Mouse (Mus musculus) testis, postnatal 14 days (tissue): ENCODE data around the gene Lpar3.
"Not testable (repeated sequence)": the region's sequence is repeated elsewhere in the genome, so short reads cannot be mapped to it uniquely, and the experiment has no call there.

Experiments used
- DNase-seq: peaks from one replicate; pipeline ENCODE4 v3.0.0; 2021; ENCODE audit warnings: low spot score

Gene Lpar3

GRCm38 (mm10) chr3:146209759-146210158 lies 11.0 kb upstream of the Lpar3 start:
- not testable (repeated sequence) for DNase-seq

- no peak for DNase-seq
Observed at GRCm38 (mm10) chr3:146211141-146211747, 9.5 kb upstream of the Lpar3 start.

GRCm38 (mm10) chr3:146211964-146212363 lies 8.8 kb upstream of the Lpar3 start:
- DNase-seq = no peak

GRCm38 (mm10) chr3:146213336-146213735 lies 7.4 kb upstream of the Lpar3 start:
- DNase-seq = no peak

DNA sequence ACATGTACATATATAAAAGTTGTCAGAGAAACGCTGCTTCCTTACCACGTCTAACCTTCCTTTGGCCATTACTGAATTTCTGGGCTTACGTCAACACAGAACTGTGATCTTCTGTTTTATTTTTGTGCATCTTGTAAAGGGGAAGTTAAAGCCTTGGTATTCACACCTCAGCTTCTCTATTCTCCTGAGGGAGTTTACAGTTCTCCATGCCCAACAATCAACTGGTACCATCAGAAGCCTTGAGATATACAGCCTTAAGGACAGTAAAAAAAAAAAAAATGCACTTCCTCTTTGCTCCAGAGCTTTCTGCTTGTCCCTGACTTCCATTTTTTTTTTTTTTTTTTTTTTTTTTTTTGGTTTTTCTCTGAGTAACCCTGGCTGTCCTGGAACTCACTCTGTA lies 4.2 kb upstream of the Lpar3 start:
- DNase-seq = no peak

DNA sequence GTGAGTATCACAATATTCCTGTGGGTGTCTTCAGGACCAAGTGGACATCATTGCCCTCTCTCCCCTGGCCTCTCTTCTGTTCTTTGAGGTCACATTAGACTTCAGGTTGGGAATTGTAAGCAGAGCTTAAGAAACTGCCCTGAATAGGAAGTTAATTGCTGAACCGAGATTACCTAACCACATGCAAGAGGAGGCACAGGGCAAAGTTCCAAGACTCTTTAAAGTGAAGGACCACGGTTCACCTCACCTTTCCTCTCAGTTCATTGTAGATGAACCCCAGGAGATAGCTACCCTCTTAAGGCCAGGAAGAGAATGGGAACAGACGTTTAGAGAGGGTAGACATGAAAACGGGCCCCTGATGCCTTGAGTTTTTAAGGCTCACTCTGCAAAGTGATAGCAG lies 3.5 kb downstream of the Lpar3 start:
- no peak for DNase-seq

- DNase-seq = no peak
Observed at GRCm38 (mm10) chr3:146225061-146225761, 4.4 kb downstream of the Lpar3 start.

- DNase-seq = no peak
Observed at GRCm38 (mm10) chr3:146227427-146227826, 6.7 kb downstream of the Lpar3 start.

DNA sequence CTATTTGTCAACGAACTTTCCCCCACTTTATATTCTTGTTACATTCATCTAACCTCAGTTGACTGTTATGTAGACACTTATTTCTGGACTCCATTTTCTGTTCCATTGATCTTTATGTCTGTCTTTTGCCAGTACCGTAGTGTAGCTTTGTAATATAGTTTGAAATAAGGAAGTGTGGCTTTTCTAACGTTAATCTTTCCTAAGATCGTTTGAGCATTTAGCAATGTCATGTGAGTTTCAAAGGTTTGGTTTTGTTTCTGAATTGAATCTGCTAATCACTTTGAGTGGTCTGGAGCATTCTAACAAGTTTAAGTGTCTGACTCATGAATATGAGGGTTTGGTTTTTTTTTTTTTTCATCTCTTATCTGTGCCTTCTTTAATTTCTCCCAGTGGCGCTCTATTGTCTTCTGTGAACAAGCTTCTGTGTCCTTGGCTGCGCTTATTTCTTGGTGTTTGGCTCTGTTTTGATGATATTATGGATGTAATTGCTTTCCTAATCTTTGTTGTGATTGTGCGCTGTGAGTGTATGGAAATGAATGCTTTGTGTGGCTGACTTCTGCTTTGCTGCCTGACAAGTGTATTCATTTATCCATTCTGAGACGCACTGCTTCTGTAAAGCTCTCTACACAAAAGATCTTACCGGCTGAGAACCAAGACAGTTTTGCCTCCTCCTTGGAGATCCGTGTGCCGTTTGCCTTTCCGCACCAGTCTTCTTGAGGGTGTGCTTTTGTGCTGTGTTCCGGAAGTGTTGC lies 8.0 kb downstream of the Lpar3 start:
- no peak for DNase-seq

- DNase-seq = peak; percentile 48
Observed at GRCm38 (mm10) chr3:146232708-146233107, 11.9 kb downstream of the Lpar3 start.

DNA sequence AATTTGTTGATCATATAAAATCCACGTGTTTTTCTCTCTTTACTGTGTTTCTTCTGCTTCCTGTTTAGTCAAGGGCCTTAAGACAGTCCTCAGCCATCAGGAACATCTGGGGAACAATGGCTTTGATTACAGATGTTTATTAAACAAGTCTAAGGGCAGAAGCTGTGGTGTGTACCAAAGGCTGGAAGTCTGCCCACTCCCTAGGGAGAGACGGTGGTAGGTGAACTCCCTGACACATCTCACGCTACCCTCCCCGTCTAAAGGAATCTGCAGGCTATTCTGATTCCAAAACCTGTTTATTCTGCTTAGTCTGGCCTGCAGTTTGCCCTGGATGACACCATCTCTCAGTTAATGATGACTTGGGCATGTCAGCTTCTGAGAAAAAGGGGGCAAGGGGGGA lies 13.0 kb downstream of the Lpar3 start:
- DNase-seq = no peak

DNA sequence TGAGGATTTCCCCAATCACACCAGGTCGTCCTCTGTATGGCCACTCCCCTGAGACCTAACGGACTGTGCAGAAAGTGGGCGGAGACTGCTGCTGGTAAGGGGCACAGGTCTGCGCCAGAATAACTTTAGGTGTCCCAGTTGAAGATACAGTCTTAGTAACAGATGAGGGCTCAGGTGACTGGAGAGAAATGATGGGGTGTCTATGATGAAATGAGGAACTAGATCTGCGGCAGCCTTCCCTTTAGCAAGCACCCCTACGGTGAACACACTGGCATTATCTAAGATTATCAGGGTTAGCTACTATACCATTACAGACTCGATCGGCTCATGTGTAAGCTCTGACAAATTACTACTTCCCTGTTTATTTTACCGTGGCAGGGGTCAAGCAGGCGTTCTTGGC lies 13.8 kb downstream of the Lpar3 start:
- DNase-seq = no peak

DNA sequence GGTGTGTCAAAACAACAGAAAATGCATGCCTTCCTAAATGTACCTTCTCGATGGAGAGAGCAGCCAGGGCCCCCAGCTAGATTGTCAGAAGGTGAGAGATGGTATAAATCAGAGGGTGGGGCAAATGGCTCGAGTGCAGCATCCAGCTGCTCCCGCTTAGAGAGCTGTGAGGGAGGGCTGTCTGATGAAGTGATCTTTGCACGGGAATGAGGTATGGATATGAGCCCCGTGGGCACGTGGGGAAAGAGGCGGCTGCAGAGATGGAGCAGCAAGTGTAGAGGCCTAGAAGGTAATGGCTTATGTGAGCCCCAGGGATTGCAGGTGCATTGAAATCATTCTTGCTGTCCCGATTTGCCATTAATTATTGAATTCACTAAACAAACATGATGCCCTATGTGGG lies 15.5 kb downstream of the Lpar3 start:
- no peak for DNase-seq

- DNase-seq = no peak
Observed at GRCm38 (mm10) chr3:146237676-146238075, 16.9 kb downstream of the Lpar3 start.

DNA sequence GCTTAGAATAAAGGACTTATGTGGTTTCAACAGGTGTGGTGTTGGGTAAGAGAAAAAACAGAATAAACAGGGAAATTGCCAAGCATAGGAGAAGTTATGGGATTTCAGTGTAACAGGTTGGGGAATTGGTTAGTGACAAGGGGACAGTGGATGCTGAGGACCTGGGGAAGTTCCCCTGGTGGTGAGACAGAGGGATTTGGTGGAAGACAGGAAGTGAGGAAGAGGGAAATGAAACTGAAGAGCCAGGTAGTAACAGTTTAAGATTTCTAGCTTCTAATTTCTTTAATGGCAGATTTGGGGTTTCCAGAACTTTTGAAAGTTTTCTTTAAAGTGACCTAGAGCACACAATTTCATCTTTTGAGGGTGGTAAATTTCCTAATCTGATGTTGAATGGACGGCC lies 23.9 kb downstream of the Lpar3 start:
- DNase-seq = no peak

GRCm38 (mm10) chr3:146246557-146246956 lies 25.8 kb downstream of the Lpar3 start:
- no peak for DNase-seq

GRCm38 (mm10) chr3:146246992-146247391 lies 26.2 kb downstream of the Lpar3 start:
- no peak for DNase-seq

DNA sequence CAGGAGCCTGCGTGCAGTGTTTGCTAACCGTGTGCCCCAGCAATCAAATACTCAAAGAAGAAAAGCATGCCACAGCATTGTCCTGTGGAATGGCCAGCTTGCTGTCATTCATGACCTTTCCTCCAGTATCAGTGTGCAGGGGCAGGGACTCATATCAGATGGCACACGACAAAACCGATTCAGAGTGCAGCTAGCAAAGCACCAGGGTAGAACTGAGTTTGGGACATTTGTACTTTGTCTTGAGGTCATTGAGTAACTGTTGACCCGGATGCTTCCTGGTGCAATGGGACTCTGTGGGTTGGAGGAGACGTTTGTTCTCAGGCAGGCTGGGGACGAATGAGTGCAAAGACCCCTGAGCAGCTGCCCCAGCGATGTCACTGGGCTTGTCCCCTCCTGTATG lies 29.1 kb downstream of the Lpar3 start:
- no peak for DNase-seq

DNA sequence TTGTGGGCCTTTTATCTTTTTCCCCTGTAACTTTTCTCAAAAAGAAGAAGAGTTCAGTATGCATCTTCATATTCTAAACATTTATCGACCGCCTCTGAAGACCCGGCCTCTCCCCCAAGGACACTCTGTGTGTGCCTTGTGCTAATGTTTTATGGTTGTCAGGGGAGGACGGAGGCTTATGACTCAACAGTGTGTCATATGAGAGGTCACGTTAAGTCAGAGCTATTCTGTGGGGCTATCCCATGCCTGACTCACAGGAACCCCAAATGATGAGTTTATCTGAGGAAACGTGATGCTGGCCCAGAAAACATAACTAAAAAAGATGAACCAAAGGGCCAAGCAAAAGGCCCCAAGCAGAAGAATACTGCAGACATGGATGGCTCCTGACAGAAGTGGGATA lies 31.0 kb downstream of the Lpar3 start:
- DNase-seq = no peak

DNA sequence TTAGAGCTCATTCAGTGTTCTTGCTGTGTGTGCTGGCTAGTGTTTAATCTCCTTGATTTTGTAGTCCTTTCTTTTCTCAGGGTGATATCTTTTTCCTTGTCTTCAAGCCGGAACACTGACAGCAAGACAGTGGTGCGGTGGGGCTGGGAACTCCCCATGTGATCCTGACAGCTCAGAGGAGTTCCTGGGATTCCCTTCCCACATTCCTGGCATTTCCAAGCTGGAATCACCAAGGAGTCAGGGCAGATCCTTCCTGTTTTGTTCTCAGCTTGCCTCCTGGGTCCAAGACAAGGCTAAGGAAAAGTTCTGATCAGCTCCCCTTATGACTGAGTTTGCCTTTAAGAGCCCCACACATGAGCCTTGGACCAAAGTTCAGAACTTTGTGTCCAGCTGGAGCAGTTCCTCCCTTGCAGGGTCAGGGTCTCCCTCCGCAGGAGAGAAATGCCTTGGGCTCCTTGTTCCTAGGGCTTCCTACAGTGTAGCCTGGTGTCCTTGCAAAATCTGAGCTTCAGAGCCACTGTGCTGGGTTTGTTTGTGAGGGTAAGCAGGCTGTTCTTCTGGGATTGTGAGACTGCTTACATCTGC lies 33.1 kb downstream of the Lpar3 start:
- peak; percentile 49 for DNase-seq

DNA sequence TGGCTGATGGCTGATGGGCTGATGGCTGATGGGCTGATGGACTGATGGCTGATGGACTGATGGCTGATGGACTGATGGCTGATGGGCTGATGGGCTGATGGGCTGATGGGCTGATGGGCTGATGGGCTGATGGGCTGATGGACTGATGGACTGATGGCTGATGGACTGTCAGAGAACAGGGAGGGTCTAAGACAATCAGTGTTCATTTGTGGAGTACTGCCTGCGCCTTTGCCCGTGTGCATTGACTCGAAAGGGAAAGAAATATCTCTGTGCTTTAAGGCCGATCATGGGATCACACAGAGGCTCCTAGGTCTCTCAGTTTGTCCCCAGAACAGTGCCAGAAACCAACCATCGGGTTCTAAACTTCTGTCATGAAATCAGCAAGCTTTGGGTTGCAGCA lies 34.4 kb downstream of the Lpar3 start:
- no peak for DNase-seq

DNA sequence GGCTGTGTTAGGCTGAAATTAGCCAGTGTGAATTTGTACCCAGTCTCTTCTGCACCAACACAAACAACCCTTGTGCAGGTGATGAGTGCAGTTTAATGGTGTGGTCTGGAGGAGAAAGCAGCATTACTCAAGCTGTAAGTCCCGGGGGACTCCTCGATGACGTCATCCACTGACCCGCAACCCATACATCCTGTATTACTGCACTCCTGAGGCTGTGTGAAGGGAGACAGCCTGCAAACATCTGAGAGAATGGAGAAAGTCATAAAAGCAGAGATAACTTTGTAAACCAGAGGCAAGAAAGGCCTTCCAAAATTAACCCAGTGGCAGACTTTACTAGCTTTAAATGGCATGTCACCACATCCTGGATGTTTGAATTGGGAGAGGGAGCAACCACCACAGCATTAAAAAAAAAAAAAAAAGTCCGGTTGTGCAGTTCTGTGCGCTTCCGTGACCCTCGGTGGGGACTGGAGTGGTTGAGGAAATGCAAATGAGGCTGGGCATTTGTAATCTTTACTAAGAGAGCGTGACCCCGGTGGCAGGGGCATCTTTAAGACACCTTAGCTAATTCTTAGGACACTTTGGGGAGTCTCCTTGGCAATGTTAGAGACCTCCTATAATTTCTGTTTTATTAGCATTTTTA lies 36.8 kb downstream of the Lpar3 start:
- no peak for DNase-seq
